Mouse (Mus musculus): ENCODE measurements at regions not wholly inside any gene's neighbourhood (a gene's known extent, or its start where the extent isn't known, plus 50 kb on each side); places are given as distances from the start of the nearest gene placed in this dataset.

GRCm38 (mm10) chr1:76336011-76336410, 789.9 kb downstream of the Slc4a3 start:
- ATAC-seq (replicated peaks; ENCODE audit: extremely low read depth, insufficient read depth, low FRiP score) = no peak
- H3K4me3 ChIP-seq (ENCODE audit: low read length) = no peak overlapping the region
- H3K36me3 ChIP-seq (ENCODE audit: control insufficient read depth, insufficient read depth) = no peaks in the 10 kb centered on the region
- no peaks in the 10 kb centered on the region for H3K4me1 ChIP-seq (ENCODE audit: control insufficient read depth, insufficient read depth, low read length)
- no peaks in the 10 kb centered on the region for H3K9me3 ChIP-seq (replicated peaks; ENCODE audit: control insufficient read depth, low read length)
- H3K4me2 ChIP-seq (ENCODE audit: low read depth, low read length) = no peak overlapping the region
- H3K27me3 ChIP-seq (ENCODE audit: control insufficient read depth, insufficient read depth, low read length) = no peaks in the 10 kb centered on the region
- no peak overlapping the region for H3K27ac ChIP-seq (ENCODE audit: low read length)
- no peak overlapping the region for H3K9ac ChIP-seq (ENCODE audit: low read length)

- Histone ChIP-seq H3K9ac (ENCODE audit: low read length) (no peak overlapping the region), H3K27ac (ENCODE audit: low read length) (no peak overlapping the region), H3K9me3 (replicated peaks; ENCODE audit: control insufficient read depth, low read length) (no peaks in the 10 kb centered on the region), H3K4me1 (ENCODE audit: control insufficient read depth, insufficient read depth, low read length) (no peaks in the 10 kb centered on the region), H3K4me2 (ENCODE audit: low read depth, low read length) (no peak overlapping the region), H3K36me3 (ENCODE audit: control insufficient read depth, insufficient read depth) (no peaks in the 10 kb centered on the region), H3K4me3 (ENCODE audit: low read length) (no peak overlapping the region), H3K27me3 (ENCODE audit: control insufficient read depth, insufficient read depth, low read length) (no peaks in the 10 kb centered on the region)
- ATAC-seq (replicated peaks; ENCODE audit: extremely low read depth, insufficient read depth, low FRiP score) = no peak
- 90% methylated on average over 8 of the region's 8 CpGs for WGBS
Measured at GRCm38 (mm10) chr1:76362106-76362505, 816.0 kb downstream of the Slc4a3 start.

GRCm38 (mm10) chr1:76373931-76374330, 827.9 kb downstream of the Slc4a3 start:
- H3K36me3 ChIP-seq (ENCODE audit: control insufficient read depth, insufficient read depth) = no peaks in the 10 kb centered on the region
- H3K27ac ChIP-seq (ENCODE audit: low read length) = no peak overlapping the region
- no peak overlapping the region for H3K9ac ChIP-seq (ENCODE audit: low read length)
- H3K4me1 ChIP-seq (ENCODE audit: control insufficient read depth, insufficient read depth, low read length) = no peaks in the 10 kb centered on the region
- H3K4me3 ChIP-seq (ENCODE audit: low read length) = no peak overlapping the region
- no peaks in the 10 kb centered on the region for H3K27me3 ChIP-seq (ENCODE audit: control insufficient read depth, insufficient read depth, low read length)
- WGBS = 58% methylated on average over 2 of the region's 2 CpGs
- no peaks in the 10 kb centered on the region for H3K9me3 ChIP-seq (replicated peaks; ENCODE audit: control insufficient read depth, low read length)
- no peak overlapping the region for H3K4me2 ChIP-seq (ENCODE audit: low read depth, low read length)
- peak; percentile 52; the same call in 1 of the 2 replicates for ATAC-seq (replicated peaks; ENCODE audit: extremely low read depth, insufficient read depth, low FRiP score)

- no peaks in the 10 kb centered on the region for H3K27me3 ChIP-seq (ENCODE audit: control insufficient read depth, insufficient read depth, low read length)
- H3K4me2 ChIP-seq (ENCODE audit: low read depth, low read length) = no peak overlapping the region
- no peak overlapping the region for H3K9ac ChIP-seq (ENCODE audit: low read length)
- H3K4me3 ChIP-seq (ENCODE audit: low read length) = no peak overlapping the region
- no peak overlapping the region for H3K27ac ChIP-seq (ENCODE audit: low read length)
- no peak for ATAC-seq (replicated peaks; ENCODE audit: extremely low read depth, insufficient read depth, low FRiP score)
- WGBS = 51% methylated on average over 3 of the region's 3 CpGs
- H3K36me3 ChIP-seq (ENCODE audit: control insufficient read depth, insufficient read depth) = no peaks in the 10 kb centered on the region
- no peaks in the 10 kb centered on the region for H3K4me1 ChIP-seq (ENCODE audit: control insufficient read depth, insufficient read depth, low read length)
- H3K9me3 ChIP-seq (replicated peaks; ENCODE audit: control insufficient read depth, low read length) = no peaks in the 10 kb centered on the region
Measured at GRCm38 (mm10) chr1:76378154-76378553, 832.1 kb downstream of the Slc4a3 start.

- no peaks in the 10 kb centered on the region for H3K27me3 ChIP-seq (ENCODE audit: control insufficient read depth, insufficient read depth, low read length)
- H3K36me3 ChIP-seq (ENCODE audit: control insufficient read depth, insufficient read depth) = no peaks in the 10 kb centered on the region
- WGBS = 67% methylated on average over 6 of the region's 6 CpGs
- no peak overlapping the region for H3K4me2 ChIP-seq (ENCODE audit: low read depth, low read length)
- H3K9ac ChIP-seq (ENCODE audit: low read length) = no peak overlapping the region
- no peak for ATAC-seq (replicated peaks; ENCODE audit: extremely low read depth, insufficient read depth, low FRiP score)
- H3K4me1 ChIP-seq (ENCODE audit: control insufficient read depth, insufficient read depth, low read length) = no peaks in the 10 kb centered on the region
- H3K9me3 ChIP-seq (replicated peaks; ENCODE audit: control insufficient read depth, low read length) = no peaks in the 10 kb centered on the region
- H3K4me3 ChIP-seq (ENCODE audit: low read length) = no peak overlapping the region
- H3K27ac ChIP-seq (ENCODE audit: low read length) = no peak overlapping the region
Measured at GRCm38 (mm10) chr1:76392536-76392935, 846.5 kb downstream of the Slc4a3 start.

GRCm38 (mm10) chr1:76394038-76394437, 848.0 kb downstream of the Slc4a3 start:
- H3K36me3 ChIP-seq (ENCODE audit: control insufficient read depth, insufficient read depth) = no peaks in the 10 kb centered on the region
- 75% methylated on average over 8 of the region's 8 CpGs for WGBS
- no peak overlapping the region for H3K27ac ChIP-seq (ENCODE audit: low read length)
- no peak overlapping the region for H3K4me2 ChIP-seq (ENCODE audit: low read depth, low read length)
- ATAC-seq (replicated peaks; ENCODE audit: extremely low read depth, insufficient read depth, low FRiP score) = no peak
- H3K9me3 ChIP-seq (replicated peaks; ENCODE audit: control insufficient read depth, low read length) = no peaks in the 10 kb centered on the region
- no peaks in the 10 kb centered on the region for H3K27me3 ChIP-seq (ENCODE audit: control insufficient read depth, insufficient read depth, low read length)
- no peaks in the 10 kb centered on the region for H3K4me1 ChIP-seq (ENCODE audit: control insufficient read depth, insufficient read depth, low read length)
- no peak overlapping the region for H3K4me3 ChIP-seq (ENCODE audit: low read length)
- H3K9ac ChIP-seq (ENCODE audit: low read length) = no peak overlapping the region

GRCm38 (mm10) chr1:76402854-76403253, 856.8 kb downstream of the Slc4a3 start:
- no peaks in the 10 kb centered on the region for H3K9me3 ChIP-seq (replicated peaks; ENCODE audit: control insufficient read depth, low read length)
- no peaks in the 10 kb centered on the region for H3K4me1 ChIP-seq (ENCODE audit: control insufficient read depth, insufficient read depth, low read length)
- H3K4me2 ChIP-seq (ENCODE audit: low read depth, low read length) = no peak overlapping the region
- no peak for ATAC-seq (replicated peaks; ENCODE audit: extremely low read depth, insufficient read depth, low FRiP score)
- no peak overlapping the region for H3K9ac ChIP-seq (ENCODE audit: low read length)
- 72% methylated on average over 2 of the region's 2 CpGs for WGBS
- no peaks in the 10 kb centered on the region for H3K36me3 ChIP-seq (ENCODE audit: control insufficient read depth, insufficient read depth)
- no peaks in the 10 kb centered on the region for H3K27me3 ChIP-seq (ENCODE audit: control insufficient read depth, insufficient read depth, low read length)
- no peak overlapping the region for H3K27ac ChIP-seq (ENCODE audit: low read length)
- no peak overlapping the region for H3K4me3 ChIP-seq (ENCODE audit: low read length)

GRCm38 (mm10) chr1:76404003-76404402, 857.9 kb downstream of the Slc4a3 start:
- 65% methylated on average over 4 of the region's 4 CpGs for WGBS
- no peak overlapping the region for H3K4me3 ChIP-seq (ENCODE audit: low read length)

GRCm38 (mm10) chr1:76410813-76411212, 864.7 kb downstream of the Slc4a3 start:
- no peak overlapping the region for H3K4me3 ChIP-seq (ENCODE audit: low read length)
- WGBS = 87% methylated on average over 4 of the region's 4 CpGs
- no peak for ATAC-seq (replicated peaks; ENCODE audit: extremely low read depth, insufficient read depth, low FRiP score)

More at GRCm38 (mm10) chr1:76404003-76404402, 857.9 kb downstream of the Slc4a3 start:
- Histone ChIP-seq H3K9me3 (replicated peaks; ENCODE audit: control insufficient read depth, low read length) (no peaks in the 10 kb centered on the region), H3K9ac (ENCODE audit: low read length) (no peak overlapping the region), H3K4me2 (ENCODE audit: low read depth, low read length) (no peak overlapping the region), H3K27ac (ENCODE audit: low read length) (no peak overlapping the region), H3K36me3 (ENCODE audit: control insufficient read depth, insufficient read depth) (no peaks in the 10 kb centered on the region), H3K27me3 (ENCODE audit: control insufficient read depth, insufficient read depth, low read length) (no peaks in the 10 kb centered on the region), H3K4me1 (ENCODE audit: control insufficient read depth, insufficient read depth, low read length) (no peaks in the 10 kb centered on the region)
- ATAC-seq (replicated peaks; ENCODE audit: extremely low read depth, insufficient read depth, low FRiP score) = no peak

GRCm38 (mm10) chr1:76420525-76420924, 874.5 kb downstream of the Slc4a3 start:
- Histone ChIP-seq H3K9ac (ENCODE audit: low read length) (no peak overlapping the region), H3K27me3 (ENCODE audit: control insufficient read depth, insufficient read depth, low read length) (no peaks in the 10 kb centered on the region), H3K4me1 (ENCODE audit: control insufficient read depth, insufficient read depth, low read length) (no peaks in the 10 kb centered on the region), H3K4me3 (ENCODE audit: low read length) (no peak overlapping the region), H3K9me3 (replicated peaks; ENCODE audit: control insufficient read depth, low read length) (no peaks in the 10 kb centered on the region), H3K4me2 (ENCODE audit: low read depth, low read length) (no peak overlapping the region), H3K36me3 (ENCODE audit: control insufficient read depth, insufficient read depth) (no peaks in the 10 kb centered on the region), H3K27ac (ENCODE audit: low read length) (no peak overlapping the region)
- 90% methylated on average over 9 of the region's 9 CpGs for WGBS
- no peak for ATAC-seq (replicated peaks; ENCODE audit: extremely low read depth, insufficient read depth, low FRiP score)

More at GRCm38 (mm10) chr1:76410813-76411212, 864.7 kb downstream of the Slc4a3 start:
- H3K27ac ChIP-seq (ENCODE audit: low read length) = no peak overlapping the region
- H3K36me3 ChIP-seq (ENCODE audit: control insufficient read depth, insufficient read depth) = no peaks in the 10 kb centered on the region
- no peak overlapping the region for H3K4me2 ChIP-seq (ENCODE audit: low read depth, low read length)
- no peaks in the 10 kb centered on the region for H3K27me3 ChIP-seq (ENCODE audit: control insufficient read depth, insufficient read depth, low read length)
- no peaks in the 10 kb centered on the region for H3K4me1 ChIP-seq (ENCODE audit: control insufficient read depth, insufficient read depth, low read length)
- no peak overlapping the region for H3K9ac ChIP-seq (ENCODE audit: low read length)
- H3K9me3 ChIP-seq (replicated peaks; ENCODE audit: control insufficient read depth, low read length) = no peaks in the 10 kb centered on the region
